Mouse (Mus musculus): Measurements from ENCODE around the gene Bcat1.

Bcat1 gene

DNA sequence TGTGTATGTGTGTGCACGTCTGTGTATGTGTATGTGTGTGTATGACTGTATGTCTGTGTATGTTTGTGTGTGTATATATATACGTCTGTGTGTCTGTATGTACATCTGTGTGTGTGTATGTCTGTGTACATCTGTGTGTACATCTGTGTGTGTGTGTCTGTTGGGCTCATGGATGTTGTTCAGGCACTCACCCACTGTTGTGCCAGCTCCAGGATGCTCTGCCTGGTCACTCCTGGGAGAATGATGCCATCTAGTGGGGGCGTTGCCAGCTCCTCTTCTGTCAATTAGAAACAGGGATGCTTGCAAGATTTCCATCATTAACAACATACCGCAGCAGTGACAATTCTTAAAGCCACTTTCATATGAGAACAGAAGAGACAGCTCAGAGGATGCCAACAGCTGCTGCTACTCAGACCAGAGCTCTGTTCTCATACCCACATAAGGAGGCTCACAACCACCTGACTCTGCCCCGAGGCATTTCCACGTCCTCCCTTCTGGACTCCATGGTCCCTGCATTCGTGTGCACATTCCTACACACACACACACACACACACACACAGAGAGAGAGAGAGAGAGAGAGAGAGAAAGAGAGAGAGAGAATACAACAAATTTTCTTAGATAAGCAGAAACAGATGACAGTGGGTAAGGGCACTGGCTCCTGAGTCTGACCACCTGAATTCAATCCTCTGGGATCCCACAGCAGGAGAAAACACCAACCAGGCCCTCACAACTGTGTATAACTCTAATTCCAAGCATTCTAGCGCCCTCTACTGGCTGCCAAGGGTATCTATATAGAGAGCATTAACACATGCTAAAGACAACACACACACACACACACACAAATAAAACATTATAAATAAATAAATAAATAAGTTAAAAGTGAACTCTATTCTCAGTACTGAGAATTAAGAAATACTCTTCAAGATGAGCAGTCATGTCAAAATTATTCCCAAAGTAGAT, 65.8 kb downstream of the Bcat1 start:
- no peak for DNase-seq (ENCODE audit: low spot score)

DNA sequence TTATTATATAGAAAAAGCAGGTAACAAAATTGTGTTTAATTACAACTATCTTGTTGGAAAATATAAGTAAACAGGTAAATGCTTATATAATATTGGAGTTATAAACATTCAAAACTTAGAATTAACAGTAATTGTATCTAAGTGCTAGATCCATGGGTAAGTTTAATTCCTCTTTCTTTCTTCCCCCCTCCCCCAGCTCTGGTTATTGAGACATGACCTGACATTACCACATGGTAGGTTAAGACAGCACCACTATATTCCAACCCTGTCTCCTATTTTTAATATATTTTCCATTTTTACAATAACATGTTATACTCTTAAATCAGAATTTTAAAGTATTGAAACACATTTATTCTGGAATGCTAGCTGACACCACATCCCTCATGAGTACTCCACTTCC, 72.5 kb downstream of the Bcat1 start:
- DNase-seq (ENCODE audit: low spot score): no peak

- DNase-seq (ENCODE audit: low spot score): no peak
Measured at GRCm38 (mm10) chr6:145002094-145002936, 73.7 kb downstream of the Bcat1 start.

GRCm38 (mm10) chr6:145001493-145001892, 74.5 kb downstream of the Bcat1 start:
- no peak for DNase-seq (ENCODE audit: low spot score)

DNA sequence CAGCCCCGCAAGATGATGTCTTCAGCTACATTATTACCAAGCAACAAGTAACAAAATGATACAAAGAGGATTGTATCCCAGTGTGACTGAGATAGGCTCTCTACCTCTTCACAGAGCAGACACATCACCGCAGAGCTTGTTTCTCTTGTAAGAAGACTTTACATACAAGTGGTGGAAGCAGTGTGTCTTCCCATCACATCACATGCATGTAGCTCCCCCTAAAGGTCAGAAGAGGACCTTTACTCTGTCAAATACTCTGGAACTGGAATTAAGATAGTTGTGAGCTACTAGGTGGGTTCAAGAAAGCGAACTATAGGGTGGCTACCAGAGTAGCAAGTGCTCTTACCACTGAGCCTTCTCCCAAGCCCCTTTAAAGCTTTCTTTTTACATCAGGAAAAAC, 78.8 kb downstream of the Bcat1 start:
- DNase-seq (ENCODE audit: low spot score): no peak

DNA sequence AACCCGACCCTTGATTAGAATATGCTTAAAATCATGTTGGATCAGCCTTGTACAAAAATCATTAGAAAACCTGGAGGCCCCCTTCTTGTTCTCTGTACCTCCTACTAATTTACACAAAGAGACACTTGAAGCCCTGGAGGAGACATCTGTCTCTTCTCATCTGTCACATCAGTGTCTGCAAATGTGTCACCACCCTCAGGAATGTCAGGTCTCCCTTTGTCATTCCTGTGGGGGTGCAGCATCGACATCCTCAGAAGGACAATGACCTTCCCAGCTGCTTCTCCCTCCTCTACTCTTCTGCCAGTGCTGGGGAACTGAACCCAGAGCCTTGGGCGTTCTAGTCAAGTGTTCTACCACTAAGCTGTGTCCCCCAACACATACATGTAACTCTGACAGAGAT, 83.9 kb downstream of the Bcat1 start:
- DNase-seq (ENCODE audit: low spot score): no peak

DNA sequence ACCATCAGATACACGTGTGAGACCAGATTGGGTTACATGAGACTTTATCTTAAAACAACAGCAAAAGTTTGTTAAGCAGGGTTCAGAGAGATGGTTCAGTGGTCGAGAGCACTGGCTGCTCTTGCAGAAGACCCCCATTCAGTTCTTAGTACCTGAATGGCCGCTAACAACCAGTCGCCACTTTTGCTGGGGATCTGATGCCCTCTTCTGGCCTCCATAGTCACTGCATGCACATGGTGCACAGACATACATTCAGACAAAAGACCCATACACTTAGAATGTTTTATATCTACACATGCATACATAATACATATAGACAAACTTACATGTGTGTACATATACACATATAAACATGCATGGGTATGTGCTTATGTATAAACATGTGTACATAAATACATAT, 86.8 kb downstream of the Bcat1 start:
- DNase-seq (ENCODE audit: low spot score): no peak

GRCm38 (mm10) chr6:144987676-144988075, 88.3 kb downstream of the Bcat1 start:
- no peak for DNase-seq (ENCODE audit: low spot score)

- no peak for DNase-seq (ENCODE audit: low spot score)
Measured at GRCm38 (mm10) chr6:144987216-144987615, 88.8 kb downstream of the Bcat1 start.

DNA sequence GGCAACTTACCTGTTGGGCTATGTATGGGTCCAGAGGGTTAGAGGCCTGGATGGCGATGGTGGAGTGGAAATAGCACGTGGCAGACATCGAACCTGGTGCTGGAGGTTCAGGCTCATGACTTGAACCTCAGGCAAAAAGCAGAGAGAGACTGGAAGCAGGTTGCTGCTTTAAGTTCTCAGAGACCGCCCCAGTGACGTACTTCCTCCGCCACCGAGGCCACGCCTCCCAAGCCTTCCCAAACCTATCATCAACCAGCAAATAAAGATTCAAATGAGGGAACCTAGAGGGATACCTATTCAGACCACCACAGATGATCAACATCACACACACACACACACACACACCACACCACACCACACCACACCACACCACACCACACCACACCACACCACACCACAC, 91.8 kb downstream of the Bcat1 start:
- DNase-seq (ENCODE audit: low spot score): no peak

GRCm38 (mm10) chr6:144982093-144982492, 93.9 kb downstream of the Bcat1 start:
- DNase-seq (ENCODE audit: low spot score): no peak

- DNase-seq (ENCODE audit: low spot score): no peak
Measured at GRCm38 (mm10) chr6:144972351-144972750, 103.6 kb downstream of the Bcat1 start.

DNA sequence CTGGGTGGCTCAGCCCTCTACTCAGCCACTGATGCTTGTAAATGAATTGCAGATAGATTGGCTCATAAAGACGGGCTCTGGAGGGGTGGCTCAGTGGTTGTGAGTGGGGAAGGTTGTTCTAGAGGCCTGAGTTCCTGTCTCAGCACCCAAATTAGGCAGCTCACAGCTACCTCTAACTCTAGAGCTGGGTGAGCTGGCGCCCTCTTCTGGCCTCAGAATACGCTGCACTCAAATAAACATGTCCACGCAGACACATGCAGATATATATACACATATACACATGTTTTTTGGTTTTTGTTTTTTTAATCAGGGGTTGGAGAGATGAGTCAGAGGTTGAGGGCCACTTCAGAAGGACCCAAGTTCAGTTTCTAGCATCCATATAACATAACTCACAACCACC, 105.1 kb downstream of the Bcat1 start:
- no peak for DNase-seq (ENCODE audit: low spot score)

GRCm38 (mm10) chr6:144967536-144967935, 108.4 kb downstream of the Bcat1 start:
- DNase-seq (ENCODE audit: low spot score): no peak

DNA sequence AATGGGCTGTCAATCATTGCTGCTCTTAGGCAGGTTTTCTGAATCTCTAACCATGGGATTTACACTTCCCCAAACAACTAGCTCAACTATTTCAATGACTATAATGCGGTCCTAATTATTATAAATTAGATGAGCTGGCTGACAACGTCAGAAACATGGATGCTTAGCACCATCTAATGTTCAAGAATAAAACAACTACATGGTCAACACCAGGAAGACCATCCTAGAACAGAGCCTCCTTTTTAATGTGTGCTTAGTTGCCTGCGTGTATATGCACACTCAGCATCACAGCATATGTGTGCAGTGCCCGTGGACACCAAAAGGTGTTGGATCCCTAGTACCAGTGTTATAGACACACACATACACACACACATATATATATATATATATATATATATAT, 111.8 kb downstream of the Bcat1 start:
- no peak for DNase-seq (ENCODE audit: low spot score)

DNA sequence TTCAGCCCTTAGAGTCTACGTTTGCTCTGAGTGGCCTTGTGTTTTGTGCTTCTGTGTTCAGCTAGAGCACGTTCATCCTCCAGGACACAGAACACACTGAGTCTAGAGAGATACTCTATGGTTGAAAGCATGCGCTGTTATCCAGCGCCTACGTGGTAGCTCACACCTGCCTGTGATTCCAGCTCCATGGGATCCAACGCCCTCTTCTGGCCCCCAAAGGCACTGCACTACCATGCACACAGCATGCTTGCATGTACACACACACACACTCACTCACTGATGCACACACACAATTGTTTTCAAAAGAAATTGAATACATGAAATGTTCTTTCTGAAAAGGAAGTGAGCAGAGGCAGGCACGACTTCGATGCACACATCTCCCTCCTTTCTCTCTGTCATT, 112.8 kb downstream of the Bcat1 start:
- DNase-seq (ENCODE audit: low spot score): no peak

GRCm38 (mm10) chr6:144962013-144962354, 114.0 kb downstream of the Bcat1 start:
- DNase-seq (ENCODE audit: low spot score): no peak

GRCm38 (mm10) chr6:144961253-144962012, 114.6 kb downstream of the Bcat1 start:
- DNase-seq (ENCODE audit: low spot score): peak; percentile 33

- DNase-seq (ENCODE audit: low spot score): no peak
Measured at GRCm38 (mm10) chr6:144955887-144956547, 120.0 kb downstream of the Bcat1 start.

- DNase-seq (ENCODE audit: low spot score): no peak
Measured at GRCm38 (mm10) chr6:144952885-144953284, 123.1 kb downstream of the Bcat1 start.

- DNase-seq (ENCODE audit: low spot score): no peak
Measured at GRCm38 (mm10) chr6:144944435-144945365, 131.3 kb downstream of the Bcat1 start.
